12 mouse cellular contexts compared by ENCODE assay signal in the genomic region with DNA sequence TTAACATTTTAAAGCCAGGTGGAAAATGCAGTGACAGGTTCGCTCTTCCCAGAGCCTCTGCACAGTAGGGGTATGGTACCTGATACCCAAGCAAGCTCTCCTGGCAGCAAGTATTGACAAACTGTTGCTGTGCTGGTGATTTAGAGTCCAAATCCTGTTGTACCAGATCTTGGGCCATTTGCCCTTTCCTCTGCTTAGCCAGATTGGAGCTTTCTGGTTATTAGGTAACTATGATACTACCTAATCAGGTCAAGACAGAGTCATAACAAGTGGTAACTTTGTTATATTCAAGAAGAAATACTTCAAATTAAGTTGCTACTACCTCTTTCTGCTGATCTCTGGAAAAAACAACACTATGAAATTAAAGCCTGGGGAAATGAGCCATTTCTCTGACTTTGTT. TPM values are rescaled to one million over a fixed set of nuclear protein-coding genes. Genes with fewer than 3 reads are reported as not detected.
DNase-seq lines count a peak whose midpoint lies in the region; ATAC-seq and TF ChIP-seq lines count a peak whose summit lies in the region.
"Had no signal": no experiment of that assay in that cellular context is flagged by ENCODE, and none has a peak within 500 bp of the region (broad histone marks: within the 10 kb centered on the region; RNA-seq: fewer than 3 reads in every experiment).

No protein-coding gene starts in this region.

- peak overlapping the region; percentile 90; the same call in 1 of the 2 replicates for H3K4me2 ChIP-seq in heart, postnatal 0 days (ENCODE audit: low read depth, low read length)
- peak overlapping the region; percentile 80 for H3K4me2 ChIP-seq in hindbrain, embryonic 15.5 days
- peak overlapping the region; percentile 78 for H3K4me2 ChIP-seq in midbrain, embryonic 14.5 days (ENCODE audit: low read length)

- peaks cover 7% of the 10 kb centered on the region for H3K4me1 ChIP-seq in heart, postnatal 0 days (ENCODE audit: control insufficient read depth, insufficient read depth)
- peaks cover 21% of the 10 kb centered on the region for H3K4me1 ChIP-seq in embryonic facial prominence, embryonic 10.5 days
- peaks cover 33% of the 10 kb centered on the region for H3K4me1 ChIP-seq in hindbrain, embryonic 15.5 days (replicated peaks)
- H3K4me1 ChIP-seq in midbrain, embryonic 14.5 days (ENCODE audit: control insufficient read depth, insufficient read depth, low read length), result peaks cover 16% of the 10 kb centered on the region

- H3K9ac ChIP-seq in heart, postnatal 0 days (replicated peaks; ENCODE audit: low read depth, low read length), result no peak overlapping the region
- no peak overlapping the region for H3K9ac ChIP-seq in hindbrain, embryonic 15.5 days
- H3K9ac ChIP-seq in midbrain, embryonic 14.5 days (replicated peaks; ENCODE audit: low read length), result no peak overlapping the region

- no peak for TF ChIP-seq CTCF in heart, postnatal 0 days (IDR thresholded peaks at IDR 0.05; ENCODE audit: low read depth)

- peaks cover 25% of the 10 kb centered on the region for H3K36me3 ChIP-seq in heart, postnatal 0 days (replicated peaks; ENCODE audit: control insufficient read depth, insufficient read depth, low read length)
- peaks cover 47% of the 10 kb centered on the region for H3K36me3 ChIP-seq in embryonic facial prominence, embryonic 10.5 days (replicated peaks)
- H3K36me3 ChIP-seq in hindbrain, embryonic 15.5 days, result peaks cover 23% of the 10 kb centered on the region
- H3K36me3 ChIP-seq in midbrain, embryonic 14.5 days (ENCODE audit: control insufficient read depth, insufficient read depth, low read length), result peaks cover 33% of the 10 kb centered on the region

- H3K9me3 ChIP-seq in heart, postnatal 0 days (replicated peaks; ENCODE audit: control insufficient read depth, low read length), result no peaks in the 10 kb centered on the region
- no peaks in the 10 kb centered on the region for H3K9me3 ChIP-seq in embryonic facial prominence, embryonic 10.5 days
- H3K9me3 ChIP-seq in hindbrain, embryonic 15.5 days, result no peaks in the 10 kb centered on the region
- no peaks in the 10 kb centered on the region for H3K9me3 ChIP-seq in midbrain, embryonic 14.5 days (ENCODE audit: control insufficient read depth, low read length)

- no peak for ATAC-seq in heart, postnatal 0 days (ENCODE audit: insufficient read depth, low read depth)
- no peak for ATAC-seq in hindbrain, embryonic 15.5 days (ENCODE audit: low FRiP score, low read depth)
- ATAC-seq in midbrain, embryonic 14.5 days (ENCODE audit: low FRiP score, low TSS enrichment), result no peak

- no peak overlapping the region for H3K27ac ChIP-seq in heart, postnatal 0 days (ENCODE audit: low read depth)
- H3K27ac ChIP-seq in embryonic facial prominence, embryonic 10.5 days (replicated peaks), result no peak overlapping the region
- no peak overlapping the region for H3K27ac ChIP-seq in hindbrain, embryonic 15.5 days (replicated peaks)
- no peak overlapping the region for H3K27ac ChIP-seq in midbrain, embryonic 14.5 days (replicated peaks; ENCODE audit: low read depth, low read length)

- 87% methylated on average over 1 of the region's 1 CpGs for WGBS in heart, postnatal 0 days
- 91% methylated on average over 1 of the region's 1 CpGs for WGBS in embryonic facial prominence, embryonic 10.5 days
- 80% methylated on average over 1 of the region's 1 CpGs for WGBS in hindbrain, embryonic 15.5 days
- WGBS in midbrain, embryonic 14.5 days, result 85% methylated on average over 1 of the region's 1 CpGs

- H3K27me3 ChIP-seq in heart, postnatal 0 days (ENCODE audit: control insufficient read depth, insufficient read depth, low read length), result no peaks in the 10 kb centered on the region
- H3K27me3 ChIP-seq in embryonic facial prominence, embryonic 10.5 days (replicated peaks; ENCODE audit: low read depth, poor library complexity, severe bottlenecking), result no peaks in the 10 kb centered on the region
- no peaks in the 10 kb centered on the region for H3K27me3 ChIP-seq in hindbrain, embryonic 15.5 days
- H3K27me3 ChIP-seq in midbrain, embryonic 14.5 days (ENCODE audit: control insufficient read depth, insufficient read depth, low read length), result no peaks in the 10 kb centered on the region

- intact Hi-C loops in left cerebral cortex, postnatal 14 days (cut with DNase I), result no loop called here

- H3K4me3 ChIP-seq in heart, postnatal 0 days (ENCODE audit: low read depth, low read length), result no peak overlapping the region
- peak overlapping the region; percentile 93 for H3K4me3 ChIP-seq in embryonic facial prominence, embryonic 10.5 days
- H3K4me3 ChIP-seq in hindbrain, embryonic 15.5 days, result peak overlapping the region; percentile 56; the same call in 1 of the 2 replicates
- no peak overlapping the region for H3K4me3 ChIP-seq in midbrain, embryonic 14.5 days (replicated peaks; ENCODE audit: low read depth, low read length)

- no peak for TF ChIP-seq EP300 in heart, postnatal 0 days (IDR thresholded peaks at IDR 0.05; ENCODE audit: low read depth)

- DNase-seq in heart, postnatal 0 days (ENCODE audit: low spot score), result no peak
- DNase-seq in heart, postnatal 4 days, result no peak
- no peak for DNase-seq in embryonic facial prominence, embryonic 10.5 days (ENCODE audit: low spot score)
- no peak for DNase-seq in midbrain, embryonic 14.5 days
- no peak for DNase-seq in left cerebral cortex, postnatal 14 days (ENCODE audit: low spot score in 2 of 2)
- DNase-seq in layer of hippocampus, adult 11-12 months (ENCODE audit: low spot score), result no peak
- DNase-seq: adrenal gland, adult 2 months; cerebellum, adult 9-11 months; kidney, adult 11 months; thymus, postnatal 25 days had no signal

RNA-seq across cellular contexts. Expression of gene 1600012H06Rik, which starts 1.6 kb away (rescaled TPM):
- total RNA-seq in heart, postnatal 0 days (2014; rRNA removed; ENCODE audit: low replicate concordance), result 15.7 and 20.1 TPM in 2 replicates
- 23.4 and 24.3 TPM in 2 replicates for polyA plus RNA-seq in heart, postnatal 0 days (2015; fragmentation: Nextera tagmentation; extraction: Ambion mirVana)
- 10 to 100 TPM; 18.6 to 18.9 TPM for total RNA-seq in heart, postnatal 4 days (2021)
- 24.9 and 27.3 TPM in 2 replicates for polyA plus RNA-seq in embryonic facial prominence, embryonic 10.5 days (2016; fragmentation: Nextera tagmentation; extraction: Ambion mirVana)
- 25.7 and 27.3 TPM in 2 replicates for polyA plus RNA-seq in hindbrain, embryonic 15.5 days (2015; fragmentation: Nextera tagmentation; extraction: Ambion mirVana)
- polyA plus RNA-seq in midbrain, embryonic 14.5 days (2014; fragmentation: Nextera tagmentation; extraction: Ambion mirVana), result 17.4 and 26.1 TPM in 2 replicates
- 10 to 100 TPM; 17.3 to 20.1 TPM for total RNA-seq in left cerebral cortex, postnatal 14 days (2021)

RNA-seq across cellular contexts. Expression of gene Wdr27, which starts 1.6 kb away (rescaled TPM):
- total RNA-seq in heart, postnatal 0 days (2014; rRNA removed; ENCODE audit: low replicate concordance), result 0.46 and 0.66 TPM in 2 replicates
- polyA plus RNA-seq in heart, postnatal 0 days (2015; fragmentation: Nextera tagmentation; extraction: Ambion mirVana), result 4.7 and 4.9 TPM in 2 replicates
- total RNA-seq in heart, postnatal 4 days (2021), result 1 to 10 TPM in 1 of 2 experiments, under 1 TPM in 1; 0.81 to 1.3 TPM
- 4.3 and 5.0 TPM in 2 replicates for polyA plus RNA-seq in embryonic facial prominence, embryonic 10.5 days (2016; fragmentation: Nextera tagmentation; extraction: Ambion mirVana)
- 9.9 and 10.5 TPM in 2 replicates for polyA plus RNA-seq in hindbrain, embryonic 15.5 days (2015; fragmentation: Nextera tagmentation; extraction: Ambion mirVana)
- polyA plus RNA-seq in midbrain, embryonic 14.5 days (2014; fragmentation: Nextera tagmentation; extraction: Ambion mirVana), result 8.9 and 9.6 TPM in 2 replicates
- total RNA-seq in left cerebral cortex, postnatal 14 days (2021), result 1 to 10 TPM; 3.0 to 3.5 TPM

RNA-seq across cellular contexts. Expression of gene Phf10, which starts 16.5 kb away (rescaled TPM):
- 33.9 and 41.0 TPM in 2 replicates for total RNA-seq in heart, postnatal 0 days (2014; rRNA removed; ENCODE audit: low replicate concordance)
- 17.2 and 18.2 TPM in 2 replicates for polyA plus RNA-seq in heart, postnatal 0 days (2015; fragmentation: Nextera tagmentation; extraction: Ambion mirVana)
- 10 to 100 TPM; 67.8 to 69.4 TPM for total RNA-seq in heart, postnatal 4 days (2021)
- 28.2 and 33.8 TPM in 2 replicates for polyA plus RNA-seq in embryonic facial prominence, embryonic 10.5 days (2016; fragmentation: Nextera tagmentation; extraction: Ambion mirVana)
- 14.2 and 16.5 TPM in 2 replicates for polyA plus RNA-seq in hindbrain, embryonic 15.5 days (2015; fragmentation: Nextera tagmentation; extraction: Ambion mirVana)
- polyA plus RNA-seq in midbrain, embryonic 14.5 days (2014; fragmentation: Nextera tagmentation; extraction: Ambion mirVana), result 21.5 and 25.2 TPM in 2 replicates
- total RNA-seq in left cerebral cortex, postnatal 14 days (2021), result 10 to 100 TPM; 58.3 to 62.7 TPM

RNA-seq across cellular contexts. Expression of gene 9030025P20Rik, which starts 33.7 kb away (rescaled TPM):
- total RNA-seq in heart, postnatal 0 days (2014; rRNA removed; ENCODE audit: low replicate concordance), result 1.5 and 13.4 TPM in 2 replicates
- 5.9 and 7.3 TPM in 2 replicates for polyA plus RNA-seq in heart, postnatal 0 days (2015; fragmentation: Nextera tagmentation; extraction: Ambion mirVana)
- 1 to 10 TPM; 3.3 to 4.8 TPM for total RNA-seq in heart, postnatal 4 days (2021)
- polyA plus RNA-seq in embryonic facial prominence, embryonic 10.5 days (2016; fragmentation: Nextera tagmentation; extraction: Ambion mirVana), result 8.6 and 11.9 TPM in 2 replicates
- polyA plus RNA-seq in hindbrain, embryonic 15.5 days (2015; fragmentation: Nextera tagmentation; extraction: Ambion mirVana), result 8.3 and 8.7 TPM in 2 replicates
- 8.4 and 8.8 TPM in 2 replicates for polyA plus RNA-seq in midbrain, embryonic 14.5 days (2014; fragmentation: Nextera tagmentation; extraction: Ambion mirVana)
- total RNA-seq in left cerebral cortex, postnatal 14 days (2021), result 1 to 10 TPM; 4.8 to 4.9 TPM

RNA-seq across cellular contexts. Expression of gene Gm3417, which starts 34.0 kb away (rescaled TPM):
- total RNA-seq in heart, postnatal 0 days (2014; rRNA removed; ENCODE audit: low replicate concordance), result not detected in 2 replicates
- 1.2 TPM in 1 of 2 replicates, not detected in the other for polyA plus RNA-seq in heart, postnatal 0 days (2015; fragmentation: Nextera tagmentation; extraction: Ambion mirVana)
- under 1 TPM in 1 of 2 experiments, not detected in 1; 0.48 TPM for total RNA-seq in heart, postnatal 4 days (2021)
- polyA plus RNA-seq in embryonic facial prominence, embryonic 10.5 days (2016; fragmentation: Nextera tagmentation; extraction: Ambion mirVana), result 0.55 and 1.3 TPM in 2 replicates
- polyA plus RNA-seq in hindbrain, embryonic 15.5 days (2015; fragmentation: Nextera tagmentation; extraction: Ambion mirVana), result 0.29 and 0.59 TPM in 2 replicates
- polyA plus RNA-seq in midbrain, embryonic 14.5 days (2014; fragmentation: Nextera tagmentation; extraction: Ambion mirVana), result 0.36 TPM in 1 of 2 replicates, not detected in the other
- total RNA-seq in left cerebral cortex, postnatal 14 days (2021), result not detected
- total RNA-seq: adrenal gland, adult 2 months; monocyte, adult 5-6 weeks had no signal

Comparison
In these comparisons a context has a peak if more than half of its experiments do, and no peak if none do; other contexts are left out.
1. H3K4me3 ChIP-seq: peak in embryonic facial prominence, embryonic 10.5 days (single experiment) and hindbrain, embryonic 15.5 days (single experiment); none in heart, postnatal 0 days (single experiment) and midbrain, embryonic 14.5 days (single experiment).
2. Peak in every context shown above with its lines, with median percentiles within 50 percentile points of each other: H3K4me2 ChIP-seq.